Mouse (Mus musculus): ENCODE measurements around the gene Wdr35. TPM values are rescaled to one million over a fixed set of nuclear protein-coding genes. Genes with fewer than 3 reads are reported as not detected.
"Not testable (repeated sequence)": the region's sequence is repeated elsewhere in the genome, so short reads cannot be mapped to it uniquely, and the experiment has no call there.

Wdr35 gene
- 20.7 and 22.8 TPM in 2 replicates for polyA plus RNA-seq (2015; fragmentation: Nextera tagmentation; extraction: Ambion mirVana)

DNA sequence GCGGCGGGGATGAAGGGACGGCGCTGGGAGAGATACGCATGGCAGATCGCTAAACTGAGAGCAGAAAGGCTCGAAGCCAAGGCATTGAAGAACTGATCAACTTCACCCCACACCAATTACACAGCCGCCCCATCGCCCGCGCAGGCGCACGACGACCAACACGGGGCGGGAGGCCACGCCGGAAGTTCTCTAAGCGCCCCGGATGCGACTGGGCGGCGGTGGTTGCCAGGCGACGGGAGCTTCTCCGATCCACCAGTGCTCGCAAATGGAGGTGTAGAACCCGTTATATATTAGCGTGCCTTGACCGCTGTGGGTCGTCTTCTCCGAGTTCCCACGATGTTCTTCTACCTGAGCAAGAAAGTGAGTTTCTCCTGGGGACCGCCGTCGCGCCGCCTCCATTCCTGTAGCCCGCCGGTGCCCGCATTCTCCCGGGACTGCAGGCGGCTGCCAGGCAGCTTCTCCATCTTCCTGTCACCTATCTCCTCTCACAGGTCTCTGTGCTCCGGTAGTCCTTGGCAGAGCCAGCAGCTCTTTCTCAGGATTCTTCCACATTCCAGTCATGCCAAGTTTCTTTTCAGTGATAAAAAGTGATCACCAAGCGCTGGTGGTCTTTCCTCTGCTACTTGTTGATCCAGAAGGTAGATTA, at the start of gene Wdr35:
TSS of gene Wdr35 (plus strand) at position 73 of the 646 bp plus-strand sequence.
- Histone ChIP-seq H3K9ac (peak within 1 kb of the TSS; percentile 53), H3K27me3 (no peaks in the 10 kb centered on the region; the same call in 1 of the 2 replicates), H3K4me1 (peaks cover 18% of the 10 kb centered on the region), H3K4me3 (peak within 1 kb of the TSS; percentile 72), H3K9me3 (no peaks in the 10 kb centered on the region), H3K36me3 (peaks cover 5% of the 10 kb centered on the region; the same call in 1 of the 2 replicates), H3K27ac (no peak within 1 kb of the TSS), H3K4me2 (peak within 1 kb of the TSS; percentile 84)
- WGBS, result under 1% methylated on average over 45 of the region's 45 CpGs
- peak; percentile 87 for ATAC-seq (ENCODE audit: borderline replicate concordance, extremely low read depth, low FRiP score, low TSS enrichment)

DNA sequence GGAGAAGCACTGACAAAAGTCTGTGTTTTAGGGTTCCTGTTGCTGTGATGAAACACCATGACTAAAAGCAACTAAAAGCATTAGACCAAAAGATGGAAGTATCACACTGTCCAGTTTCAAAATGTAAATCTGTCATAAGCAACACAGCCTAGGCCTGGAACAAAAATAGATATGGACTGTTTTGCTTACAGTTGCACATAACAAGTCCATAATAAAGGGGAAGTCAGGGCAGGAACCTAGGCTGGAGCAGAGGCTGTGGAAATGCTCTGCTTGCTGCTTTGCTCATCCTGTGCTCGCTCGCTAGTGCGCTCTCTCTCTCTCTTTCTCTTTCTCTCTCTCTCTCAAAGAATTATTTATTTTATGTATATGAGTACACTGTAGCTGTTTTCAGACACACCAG, 46.0 kb upstream of the Wdr35 start:
- no peak overlapping the region for H3K27ac ChIP-seq
- H3K9ac ChIP-seq, result no peak overlapping the region
- no peak overlapping the region for H3K4me3 ChIP-seq
- H3K9me3 ChIP-seq, result no peaks in the 10 kb centered on the region
- ATAC-seq (ENCODE audit: borderline replicate concordance, extremely low read depth, low FRiP score, low TSS enrichment), result no peak
- H3K4me1 ChIP-seq, result peaks cover 46% of the 10 kb centered on the region
- WGBS, result 82% methylated on average over 3 of the region's 3 CpGs
- H3K4me2 ChIP-seq, result no peak overlapping the region
- no peaks in the 10 kb centered on the region for H3K36me3 ChIP-seq
- no peaks in the 10 kb centered on the region for H3K27me3 ChIP-seq

DNA sequence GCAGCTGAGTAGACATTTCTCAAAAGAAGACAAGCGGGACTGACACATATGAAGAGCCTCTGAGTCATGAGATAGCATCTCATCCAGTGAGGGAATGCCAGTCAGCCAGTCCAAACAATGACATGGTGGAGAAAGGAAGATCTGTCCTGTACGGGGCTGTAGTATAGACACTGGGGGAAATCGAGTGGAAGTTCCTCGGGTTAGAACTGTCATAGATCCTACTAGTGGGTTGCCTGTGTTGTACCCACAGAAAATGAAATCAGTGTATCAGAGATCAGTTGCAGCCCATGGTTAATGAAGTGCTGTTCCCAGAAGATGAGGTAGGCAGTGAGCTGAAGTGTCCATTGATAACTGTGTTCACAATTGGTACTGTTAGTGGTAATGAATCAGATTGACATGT, 44.9 kb upstream of the Wdr35 start:
- H3K36me3 ChIP-seq, result peaks cover 4% of the 10 kb centered on the region
- peaks cover 38% of the 10 kb centered on the region for H3K4me1 ChIP-seq
- H3K27me3 ChIP-seq, result no peaks in the 10 kb centered on the region
- no peaks in the 10 kb centered on the region for H3K9me3 ChIP-seq
- no peak overlapping the region for H3K27ac ChIP-seq
- WGBS, result 82% methylated on average over 4 of the region's 4 CpGs
- no peak overlapping the region for H3K9ac ChIP-seq
- no peak overlapping the region for H3K4me3 ChIP-seq
- no peak for ATAC-seq (ENCODE audit: borderline replicate concordance, extremely low read depth, low FRiP score, low TSS enrichment)
- H3K4me2 ChIP-seq, result no peak overlapping the region

DNA sequence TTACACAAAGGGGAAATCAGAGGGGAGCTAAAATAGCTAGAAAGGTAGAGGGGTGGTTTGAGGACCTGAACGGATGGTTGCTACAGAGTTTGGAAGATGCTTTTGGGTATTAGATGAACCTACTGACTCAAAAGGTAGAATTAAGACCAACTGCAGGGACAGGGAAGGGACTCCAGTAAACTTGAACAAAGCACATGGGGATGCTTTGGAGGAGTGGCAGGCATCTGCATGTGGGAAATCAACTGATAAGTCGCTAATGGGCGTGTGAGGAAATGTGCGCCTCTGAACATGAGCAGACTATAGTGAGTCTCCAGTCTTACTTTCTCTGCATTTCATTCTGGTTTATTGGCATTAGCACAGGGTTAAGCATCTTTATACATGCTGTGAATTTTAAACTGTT, 42.6 kb upstream of the Wdr35 start:
- 84% methylated on average over 4 of the region's 4 CpGs for WGBS
- H3K4me1 ChIP-seq, result peaks cover 27% of the 10 kb centered on the region
- no peak overlapping the region for H3K4me2 ChIP-seq
- no peak overlapping the region for H3K9ac ChIP-seq
- no peak for ATAC-seq (ENCODE audit: borderline replicate concordance, extremely low read depth, low FRiP score, low TSS enrichment)
- peaks cover 23% of the 10 kb centered on the region for H3K36me3 ChIP-seq
- no peaks in the 10 kb centered on the region for H3K9me3 ChIP-seq
- H3K4me3 ChIP-seq, result no peak overlapping the region
- H3K27ac ChIP-seq, result no peak overlapping the region
- H3K27me3 ChIP-seq, result no peaks in the 10 kb centered on the region

DNA sequence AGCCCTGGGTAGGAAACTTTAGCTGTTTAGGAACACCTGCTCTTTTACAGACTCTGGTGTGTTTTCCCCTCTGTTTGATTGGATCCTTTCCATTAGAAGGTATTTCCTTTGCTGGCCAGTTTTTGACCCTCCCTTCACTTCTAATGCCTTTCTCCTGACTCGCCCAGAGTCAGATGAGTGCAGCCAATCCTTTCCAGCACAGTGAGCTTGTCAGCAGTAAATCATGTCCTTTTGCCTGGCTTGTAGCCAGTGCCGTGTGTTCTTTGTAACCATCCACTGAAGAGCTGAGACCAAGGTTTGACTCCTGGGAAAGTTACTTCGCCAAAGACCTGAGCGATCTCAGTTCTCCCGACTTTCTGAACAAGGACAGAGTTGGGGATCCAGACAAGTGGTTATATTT, 38.3 kb upstream of the Wdr35 start:
- H3K4me2 ChIP-seq, result no peak overlapping the region
- H3K9me3 ChIP-seq, result no peaks in the 10 kb centered on the region
- ATAC-seq (ENCODE audit: borderline replicate concordance, extremely low read depth, low FRiP score, low TSS enrichment), result no peak
- H3K9ac ChIP-seq, result no peak overlapping the region
- H3K4me3 ChIP-seq, result no peak overlapping the region
- WGBS, result 68% methylated on average over 5 of the region's 5 CpGs
- H3K27me3 ChIP-seq, result no peaks in the 10 kb centered on the region
- peaks cover 58% of the 10 kb centered on the region for H3K36me3 ChIP-seq
- H3K4me1 ChIP-seq, result peaks cover 3% of the 10 kb centered on the region
- no peak overlapping the region for H3K27ac ChIP-seq

DNA sequence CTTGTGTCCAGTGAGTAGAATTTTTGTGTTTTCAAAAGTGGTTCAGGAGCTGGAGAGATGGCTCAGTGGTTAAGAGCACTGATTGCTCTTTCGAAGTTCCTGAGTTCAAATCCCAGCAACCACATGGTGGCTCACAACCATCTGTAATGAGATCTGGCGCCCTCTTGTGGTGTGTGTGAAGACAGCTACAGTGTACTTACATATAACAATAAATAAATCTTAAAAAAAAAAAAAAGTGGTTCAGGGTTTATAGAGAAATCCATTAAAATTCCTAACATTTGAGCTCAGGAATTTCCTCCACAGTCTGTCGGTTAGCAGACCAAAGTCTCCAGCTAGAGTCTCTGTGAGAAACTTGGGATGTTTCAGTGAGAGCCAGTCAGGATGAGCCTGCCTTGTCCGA, 37.5 kb upstream of the Wdr35 start:
- H3K4me1 ChIP-seq; H3K4me2 ChIP-seq; H3K9me3 ChIP-seq; H3K27me3 ChIP-seq; H3K4me3 ChIP-seq; ATAC-seq (ENCODE audit: borderline replicate concordance, extremely low read depth, low FRiP score, low TSS enrichment); H3K9ac ChIP-seq; H3K27ac ChIP-seq: not testable (repeated sequence)
- WGBS, result 65% methylated on average over 4 of the region's 4 CpGs
- peaks cover 58% of the 10 kb centered on the region for H3K36me3 ChIP-seq

DNA sequence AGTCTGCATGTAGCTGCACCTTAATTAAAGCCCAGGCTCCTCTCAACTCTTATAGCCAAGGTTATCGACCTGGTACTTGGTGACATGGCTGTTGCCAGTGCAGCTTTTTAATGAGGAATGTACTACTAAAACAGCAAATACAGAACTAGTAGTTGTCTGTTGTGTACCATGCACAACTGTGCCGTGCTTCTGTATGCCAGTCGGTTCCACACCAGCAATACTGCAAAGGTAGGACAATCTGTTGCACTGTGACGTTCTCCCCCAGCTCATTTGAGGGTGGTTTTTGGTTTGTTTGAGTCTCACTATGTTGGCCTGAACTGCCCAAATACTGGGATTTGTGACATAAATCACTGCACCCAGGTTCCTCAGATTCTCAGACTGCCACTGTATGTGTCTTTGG, 34.2 kb upstream of the Wdr35 start:
- Histone ChIP-seq H3K27ac (no peak overlapping the region), H3K4me3 (no peak overlapping the region), H3K9me3 (no peaks in the 10 kb centered on the region), H3K4me2 (no peak overlapping the region), H3K36me3 (peaks cover 51% of the 10 kb centered on the region), H3K9ac (no peak overlapping the region), H3K4me1 (no peaks in the 10 kb centered on the region), H3K27me3 (no peaks in the 10 kb centered on the region)
- WGBS, result 93% methylated on average over 4 of the region's 4 CpGs
- ATAC-seq (ENCODE audit: borderline replicate concordance, extremely low read depth, low FRiP score, low TSS enrichment), result no peak

DNA sequence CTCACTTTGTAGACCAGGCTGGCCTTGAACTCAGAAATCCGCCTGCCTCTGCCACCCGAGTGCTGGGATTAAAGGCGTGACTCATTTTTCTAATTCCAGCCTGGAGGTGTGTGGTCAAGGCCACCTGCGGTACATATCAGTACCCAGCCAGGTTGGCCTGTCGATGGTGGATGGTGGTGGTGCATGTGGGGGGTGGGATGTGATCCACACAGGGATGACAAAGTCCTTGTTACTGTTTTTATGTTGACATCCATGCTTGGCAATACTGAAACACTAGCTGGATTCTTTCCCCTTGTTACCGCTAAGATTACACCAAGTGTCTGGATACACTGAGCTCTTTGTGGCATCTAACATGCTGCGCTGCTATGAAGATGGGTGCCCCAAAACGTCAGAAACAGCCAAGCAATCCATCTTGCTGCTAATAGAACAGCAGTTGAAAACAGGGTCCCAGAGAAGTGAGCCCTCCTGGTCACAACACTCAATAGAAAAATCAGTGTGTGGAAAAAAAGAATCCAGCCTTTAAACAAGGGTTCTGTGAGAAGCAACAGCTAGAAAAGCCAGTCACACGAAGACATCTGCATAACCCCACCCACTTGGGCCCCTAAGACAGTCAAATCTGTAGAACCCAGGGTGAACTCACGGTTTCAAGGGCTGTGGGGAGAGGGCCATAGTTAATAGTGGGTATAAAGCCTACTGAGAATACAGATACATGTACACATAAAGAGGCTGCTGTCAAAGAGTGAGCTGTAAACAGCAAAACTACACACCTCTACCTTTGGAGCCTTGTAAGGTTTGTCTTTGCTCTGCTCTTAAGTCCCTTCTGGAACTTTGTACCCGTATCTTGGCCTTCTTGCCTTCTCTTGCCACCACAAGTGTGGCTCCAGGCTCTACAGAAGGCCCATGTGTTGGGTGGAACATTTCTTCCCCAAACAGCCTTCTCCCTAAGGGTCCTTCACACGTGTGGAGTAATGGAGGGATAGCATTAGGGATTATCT, 33.4 kb upstream of the Wdr35 start:
- H3K4me2 ChIP-seq, result no peak overlapping the region
- ATAC-seq (ENCODE audit: borderline replicate concordance, extremely low read depth, low FRiP score, low TSS enrichment), result no peak
- no peaks in the 10 kb centered on the region for H3K4me1 ChIP-seq
- H3K9ac ChIP-seq, result no peak overlapping the region
- no peaks in the 10 kb centered on the region for H3K27me3 ChIP-seq
- no peaks in the 10 kb centered on the region for H3K9me3 ChIP-seq
- H3K36me3 ChIP-seq, result peaks cover 43% of the 10 kb centered on the region
- WGBS, result 68% methylated on average over 12 of the region's 12 CpGs
- H3K4me3 ChIP-seq, result no peak overlapping the region
- no peak overlapping the region for H3K27ac ChIP-seq

DNA sequence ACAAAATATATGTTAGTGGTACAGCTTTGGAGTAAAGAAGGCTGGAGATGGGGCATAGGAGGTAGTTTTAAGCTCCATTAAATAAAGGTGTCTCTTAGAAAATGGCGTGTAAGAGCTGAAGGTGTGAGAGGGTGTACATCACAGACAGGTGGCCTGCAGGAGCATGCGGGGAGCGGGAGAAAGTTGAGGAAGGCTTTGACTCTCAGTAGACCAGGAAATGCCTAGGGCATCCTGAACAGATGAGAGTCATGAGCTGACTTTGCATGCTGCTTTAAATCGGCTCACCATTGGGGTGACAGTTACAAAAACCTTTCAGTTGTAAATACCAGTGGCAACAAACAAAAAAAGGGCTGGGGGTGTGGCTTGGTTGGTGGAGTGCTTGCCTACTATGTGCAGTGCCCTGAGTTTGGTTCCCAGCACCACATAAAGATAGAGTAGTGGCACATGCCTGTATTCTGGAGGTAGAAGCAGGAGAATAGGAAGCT, 32.5 kb upstream of the Wdr35 start:
- H3K4me1 ChIP-seq, result no peaks in the 10 kb centered on the region
- no peak overlapping the region for H3K4me3 ChIP-seq
- WGBS, result 68% methylated on average over 4 of the region's 4 CpGs
- ATAC-seq (ENCODE audit: borderline replicate concordance, extremely low read depth, low FRiP score, low TSS enrichment), result no peak
- peaks cover 34% of the 10 kb centered on the region for H3K36me3 ChIP-seq
- H3K4me2 ChIP-seq, result no peak overlapping the region
- no peak overlapping the region for H3K9ac ChIP-seq
- no peak overlapping the region for H3K27ac ChIP-seq
- no peaks in the 10 kb centered on the region for H3K9me3 ChIP-seq
- H3K27me3 ChIP-seq, result no peaks in the 10 kb centered on the region

DNA sequence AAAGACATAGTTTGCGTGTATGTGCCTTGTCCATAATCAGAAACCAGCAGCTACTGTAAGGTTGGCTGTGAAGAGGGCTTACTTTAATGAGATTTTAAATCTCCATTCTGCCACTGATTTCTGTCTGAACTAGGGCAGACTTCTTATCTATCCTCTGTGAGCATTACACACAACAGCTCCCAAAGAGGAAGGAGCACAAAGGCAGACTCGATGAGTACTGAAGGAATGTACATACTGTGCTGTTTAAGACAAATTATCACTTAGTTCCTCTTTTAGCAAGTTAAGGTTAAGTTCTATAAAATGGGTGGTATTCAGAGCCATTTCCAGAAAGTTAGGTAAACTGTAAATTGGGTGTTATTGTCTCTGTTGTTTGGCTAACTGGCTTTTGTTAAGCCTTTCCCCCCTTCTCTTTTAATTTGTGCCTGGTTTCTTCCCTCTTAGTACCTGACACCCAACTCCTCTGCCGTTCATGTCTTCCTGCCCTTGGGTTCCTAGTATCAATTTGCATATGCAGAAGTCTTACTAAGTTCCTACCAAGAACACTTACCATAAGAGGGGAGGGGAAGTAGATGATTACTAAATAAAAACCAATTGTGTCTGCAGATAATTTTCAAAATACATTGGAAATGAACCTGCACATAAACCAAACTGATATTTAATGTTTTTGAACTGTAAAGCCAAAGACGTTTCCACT, 31.8 kb upstream of the Wdr35 start:
- Histone ChIP-seq H3K4me1 (no peaks in the 10 kb centered on the region), H3K36me3 (peaks cover 28% of the 10 kb centered on the region), H3K9ac (no peak overlapping the region), H3K4me2 (no peak overlapping the region), H3K27ac (no peak overlapping the region), H3K9me3 (no peaks in the 10 kb centered on the region), H3K27me3 (no peaks in the 10 kb centered on the region), H3K4me3 (no peak overlapping the region)
- 46% methylated on average over 4 of the region's 4 CpGs for WGBS
- ATAC-seq (ENCODE audit: borderline replicate concordance, extremely low read depth, low FRiP score, low TSS enrichment), result no peak

DNA sequence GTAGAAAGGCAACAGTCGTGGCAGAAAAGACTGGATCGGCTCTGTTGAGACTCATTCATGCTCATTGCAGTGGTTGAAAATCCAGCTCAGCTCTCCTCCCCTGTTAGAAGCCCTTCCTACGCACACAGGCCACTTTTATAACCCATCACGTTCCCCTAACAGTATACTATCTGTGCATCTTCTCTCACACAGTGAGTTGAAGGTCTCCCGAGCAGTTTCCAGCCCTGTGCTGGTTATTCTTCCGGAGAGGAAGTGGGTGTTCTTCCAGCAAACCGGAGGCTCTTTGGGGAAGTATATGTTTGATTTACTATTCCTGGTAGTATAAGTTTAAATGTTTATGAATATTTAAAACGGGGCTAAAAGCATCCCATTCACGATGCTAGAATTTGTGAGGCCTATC, 26.5 kb upstream of the Wdr35 start:
- WGBS, result 38% methylated on average over 9 of the region's 9 CpGs

More for the DNA sequence above, 26.5 kb upstream of the Wdr35 start:
- H3K4me2 ChIP-seq, result peak overlapping the region; percentile 97
- H3K36me3 ChIP-seq, result no peaks in the 10 kb centered on the region
- H3K27me3 ChIP-seq, result peaks cover 9% of the 10 kb centered on the region; the same call in 1 of the 2 replicates
- H3K4me3 ChIP-seq, result peak overlapping the region; percentile 48
- H3K4me1 ChIP-seq, result peaks cover 15% of the 10 kb centered on the region
- H3K9me3 ChIP-seq, result no peaks in the 10 kb centered on the region
- 0 out of 2 replicates have a peak overlapping the region, but pooled peaks have one; percentile 50 for H3K9ac ChIP-seq
- ATAC-seq (ENCODE audit: borderline replicate concordance, extremely low read depth, low FRiP score, low TSS enrichment), result no peak
- H3K27ac ChIP-seq, result no peak overlapping the region
